Mouse (Mus musculus) stomach, postnatal 0 days (tissue): ENCODE measurements around the gene Pde4b.

ENCODE experiments used
- CTCF ChIP-seq: IDR thresholded peaks from 2 replicates; pipeline ENCODE4 v1.5.1; 2016; ENCODE audit warnings: antibody characterized with exemption, low read depth, mild to moderate bottlenecking, moderate library complexity
- EP300 ChIP-seq: optimal IDR thresholded peaks from 2 replicates; pipeline ENCODE3; 2016; ENCODE audit warnings: antibody characterized with exemption

DNA sequence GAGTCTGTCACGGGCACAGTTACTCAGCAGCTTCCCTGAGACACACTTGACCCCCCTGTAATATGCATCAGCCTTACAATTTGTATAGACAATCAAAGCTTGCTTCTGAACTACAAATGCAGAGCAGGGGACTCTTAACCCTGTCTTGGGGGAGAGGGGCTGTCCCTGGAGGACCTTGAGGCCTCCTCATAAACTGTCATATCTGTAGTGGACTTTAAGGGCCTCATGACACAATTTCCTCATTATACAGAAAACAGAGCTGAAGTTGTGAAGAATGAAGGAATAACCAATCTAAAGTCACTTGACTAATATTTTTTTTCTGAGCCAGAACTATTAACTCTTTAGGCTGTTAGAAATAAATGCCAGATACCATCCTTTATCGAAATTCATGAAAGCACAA lies 505.2 kb downstream of the Pde4b start:
- TF ChIP-seq CTCF (no peak), EP300 (no peak)
